Comparison of ENCODE assay signal across 11 mouse cellular contexts in genomic region chr9:72450363-72450762, GRCm38 (mm10).
"Had no signal": no experiment of that assay in that cellular context is flagged by ENCODE, and none has a peak within 500 bp of the region (broad histone marks: within the 10 kb centered on the region; RNA-seq: fewer than 3 reads in every experiment).

No protein-coding gene starts in this region.

- H3K4me1 ChIP-seq: limb, embryonic 15.5 days; midbrain, embryonic 13.5 days; stomach, embryonic 15.5 days had no signal

- H3K9me3 ChIP-seq: limb, embryonic 15.5 days; midbrain, embryonic 13.5 days; stomach, embryonic 15.5 days had no signal

- DNase-seq: kidney, adult 8-10 months; kidney, postnatal 25 days; layer of hippocampus, postnatal 36 days; lung, adult 18-20 months; lung, postnatal 36 days; right cerebral cortex, postnatal 14 days; thymus, adult 18-20 months; thymus, postnatal 14 days had no signal

- H3K27me3 ChIP-seq: limb, embryonic 15.5 days; midbrain, embryonic 13.5 days; stomach, embryonic 15.5 days had no signal

- H3K27ac ChIP-seq: limb, embryonic 15.5 days; midbrain, embryonic 13.5 days; stomach, embryonic 15.5 days had no signal

- H3K9ac ChIP-seq: limb, embryonic 15.5 days; midbrain, embryonic 13.5 days; stomach, embryonic 15.5 days had no signal

- H3K4me2 ChIP-seq: limb, embryonic 15.5 days; midbrain, embryonic 13.5 days had no signal

- H3K4me3 ChIP-seq: limb, embryonic 15.5 days; midbrain, embryonic 13.5 days; stomach, embryonic 15.5 days had no signal

- ATAC-seq: midbrain, embryonic 13.5 days had no signal
